Mouse (Mus musculus) inflammation-experienced regulatory T-cells, adult 6 months (primary cell): Measurements from ENCODE around the gene Wdr83. TPM values are rescaled to one million over a fixed set of nuclear protein-coding genes. Genes with fewer than 3 reads are reported as not detected.

Experiments
- ATAC-seq: one replicate; pipeline ENCODE4 v1.8.0; 2017
- polyA plus RNA-seq, 3 experiments: library from polyadenylated mRNA; unstranded; fragments of 100-300 nt; shearing (Covaris generic); gene quantifications; one replicate each; pipeline ENCODE4 v1.2.1; 2017

The Wdr83 gene
- polyA plus RNA-seq, 3 experiments from 2014 or later, result 34.8 to 44.2 (median 38.5) TPM

- ATAC-seq, result peak; percentile 62
These were observed 4.1 kb downstream of the Wdr83 start for GRCm38 (mm10) chr8:85076993-85077392.

- no peak for ATAC-seq
These were observed 5.1 kb downstream of the Wdr83 start for GRCm38 (mm10) chr8:85076001-85076400.

GRCm38 (mm10) chr8:85074617-85075016 lies 6.5 kb downstream of the Wdr83 start:
- ATAC-seq, result no peak

- no peak for ATAC-seq
These were observed 6.9 kb downstream of the Wdr83 start for GRCm38 (mm10) chr8:85074167-85074566.

- no peak for ATAC-seq
These were observed 8.0 kb downstream of the Wdr83 start for GRCm38 (mm10) chr8:85073041-85073612.

GRCm38 (mm10) chr8:85072364-85072929 lies 8.7 kb downstream of the Wdr83 start:
- ATAC-seq, result no peak

- peak; percentile 95 for ATAC-seq
These were observed 9.4 kb downstream of the Wdr83 start, which contains the start of gene Dhps for GRCm38 (mm10) chr8:85071514-85072281. Gene Dhps (plus strand): TSS chr8:85071757.

- no peak for ATAC-seq
These were observed 10.1 kb downstream of the Wdr83 start for GRCm38 (mm10) chr8:85071041-85071440.

- no peak for ATAC-seq
These were observed 13.1 kb downstream of the Wdr83 start, which contains the start of gene Gm5741 for GRCm38 (mm10) chr8:85067982-85068381. Gene Gm5741 (minus strand): TSS chr8:85067982.

- ATAC-seq, result no peak
These were observed 14.0 kb downstream of the Wdr83 start for GRCm38 (mm10) chr8:85067155-85067554.

- ATAC-seq, result no peak
These were observed 15.9 kb downstream of the Wdr83 start for GRCm38 (mm10) chr8:85065213-85065612.

- ATAC-seq, result no peak
These were observed 18.5 kb downstream of the Wdr83 start for GRCm38 (mm10) chr8:85062603-85063002.

- peak; percentile 99 for ATAC-seq
These were observed 21.1 kb downstream of the Wdr83 start, which contains the start of gene Fbxw9 for GRCm38 (mm10) chr8:85059879-85060616. Gene Fbxw9 (plus strand): TSS chr8:85060055.

GRCm38 (mm10) chr8:85057367-85057766 lies 23.7 kb downstream of the Wdr83 start:
- no peak for ATAC-seq

GRCm38 (mm10) chr8:85043619-85044018 lies 37.5 kb downstream of the Wdr83 start:
- no peak for ATAC-seq

- ATAC-seq, result peak; percentile 14
These were observed 43.2 kb downstream of the Wdr83 start for GRCm38 (mm10) chr8:85037681-85038531.

GRCm38 (mm10) chr8:85037366-85037680 lies 43.8 kb downstream of the Wdr83 start:
- no peak for ATAC-seq

GRCm38 (mm10) chr8:85036718-85037365 lies 44.3 kb downstream of the Wdr83 start, which contains the start of gene Tnpo2:
Gene Tnpo2 (plus strand): TSS chr8:85036915.
- peak; percentile 89 for ATAC-seq

GRCm38 (mm10) chr8:85036381-85036717 lies 44.8 kb downstream of the Wdr83 start:
- no peak for ATAC-seq

- no peak for ATAC-seq
These were observed 45.3 kb downstream of the Wdr83 start for GRCm38 (mm10) chr8:85035728-85036310.

- no peak for ATAC-seq
These were observed 45.9 kb downstream of the Wdr83 start for GRCm38 (mm10) chr8:85035165-85035727.
